Mouse (Mus musculus): ENCODE data around the gene Foxn1.

Gene Foxn1

DNA sequence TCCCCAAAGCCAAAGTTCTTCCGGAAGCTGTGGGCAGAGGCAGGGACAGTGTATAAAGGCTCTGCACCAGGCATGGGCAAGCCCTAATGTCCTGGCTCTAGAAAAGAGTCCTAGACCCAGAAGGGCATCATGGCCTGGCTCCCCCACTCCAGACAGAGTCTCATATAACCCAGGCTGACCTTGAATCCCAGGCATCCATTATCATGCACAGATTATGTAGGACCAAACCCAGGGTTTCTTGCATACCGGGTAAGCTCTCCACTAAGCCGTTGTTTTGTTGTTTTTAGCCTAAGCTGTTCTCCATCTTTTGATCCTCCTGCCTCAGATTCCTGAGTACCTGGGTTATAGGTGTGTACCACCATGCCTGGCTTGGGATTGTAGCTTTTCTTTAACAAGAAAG, 14.6 kb upstream of the Foxn1 start:
- peak; percentile 65 for DNase-seq (ENCODE audit: low read depth, low spot score)

DNA sequence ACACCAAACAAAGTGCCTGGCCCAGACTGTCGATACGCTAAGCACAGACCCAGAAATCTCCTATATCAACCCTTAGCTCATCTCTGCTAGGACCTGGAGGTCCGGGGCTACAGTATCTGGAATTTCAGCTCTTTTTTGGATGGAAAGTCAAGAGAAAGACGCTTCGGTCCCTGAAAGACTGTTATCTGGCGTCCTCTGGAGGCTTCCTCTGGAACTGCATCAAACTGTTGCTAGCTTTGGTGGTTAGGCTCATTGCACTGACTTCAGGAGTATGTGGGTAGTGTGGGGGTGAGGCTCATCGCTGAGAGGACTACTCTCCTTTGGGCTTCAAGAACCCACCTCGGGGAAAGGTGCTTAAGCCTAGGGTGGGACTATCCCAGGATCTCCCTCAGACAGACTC, 13.3 kb upstream of the Foxn1 start:
- DNase-seq (ENCODE audit: low read depth, low spot score): peak; percentile 85

DNA sequence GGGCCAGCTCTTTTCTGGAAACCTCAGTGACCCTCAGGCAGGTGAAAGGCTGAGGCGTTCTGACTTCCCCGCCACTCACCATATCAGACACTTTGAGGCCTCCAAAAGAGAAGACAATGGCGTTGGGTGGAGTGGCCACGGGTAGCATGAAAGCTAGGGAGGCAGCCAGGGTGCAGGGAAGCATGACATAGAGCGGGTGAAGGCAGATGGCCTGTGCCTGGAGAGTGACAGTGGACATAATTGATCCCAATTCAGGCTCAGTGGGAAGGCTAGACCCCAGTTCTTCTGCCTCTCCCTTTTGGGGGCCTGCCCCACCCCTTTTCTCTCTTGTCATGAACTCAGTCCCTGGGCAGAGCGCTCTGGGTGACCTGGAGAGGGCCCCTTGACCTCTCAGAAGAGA, 11.9 kb upstream of the Foxn1 start:
- no peak for DNase-seq (ENCODE audit: low read depth, low spot score)

DNA sequence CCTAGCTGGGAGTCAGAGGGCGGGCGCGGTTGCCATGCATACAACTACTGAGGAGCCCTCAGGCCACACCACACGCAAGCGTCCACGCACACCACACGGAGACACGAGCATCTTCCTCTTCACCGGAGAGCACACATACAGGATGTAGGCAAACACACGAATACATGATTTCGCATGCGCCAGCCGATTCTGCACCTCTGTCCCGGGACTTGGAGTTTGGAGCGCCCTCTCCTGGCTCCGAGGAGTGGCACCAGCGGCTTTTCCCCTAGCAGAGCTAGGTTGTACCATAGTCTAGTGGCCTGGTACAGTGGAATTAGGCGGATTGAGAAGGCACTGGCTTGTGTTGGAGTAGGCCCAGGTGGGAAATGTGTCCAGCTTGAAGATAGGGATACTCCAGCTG, 11.0 kb upstream of the Foxn1 start:
- peak; percentile 87 for DNase-seq (ENCODE audit: low read depth, low spot score)

DNA sequence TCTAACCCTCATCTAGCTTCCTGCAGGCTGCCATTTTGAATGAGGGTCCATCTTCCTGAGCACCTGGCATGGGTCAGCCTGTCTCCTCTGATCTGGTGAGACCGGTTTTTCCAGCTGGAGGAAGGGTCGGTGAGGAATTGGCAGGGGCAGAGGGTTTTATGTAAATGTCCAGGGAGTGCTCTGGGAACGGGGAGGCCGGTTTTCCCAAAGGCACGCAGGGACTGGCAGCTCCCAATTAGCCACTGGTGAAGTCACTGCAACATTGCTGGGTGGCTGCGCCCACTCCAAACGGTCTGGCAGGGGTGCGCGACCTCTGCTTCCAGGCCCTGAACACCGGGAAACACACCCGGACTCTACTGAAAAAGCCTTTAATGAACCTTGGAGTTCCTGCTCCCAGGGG, 10.6 kb upstream of the Foxn1 start:
- DNase-seq (ENCODE audit: low read depth, low spot score): no peak

DNA sequence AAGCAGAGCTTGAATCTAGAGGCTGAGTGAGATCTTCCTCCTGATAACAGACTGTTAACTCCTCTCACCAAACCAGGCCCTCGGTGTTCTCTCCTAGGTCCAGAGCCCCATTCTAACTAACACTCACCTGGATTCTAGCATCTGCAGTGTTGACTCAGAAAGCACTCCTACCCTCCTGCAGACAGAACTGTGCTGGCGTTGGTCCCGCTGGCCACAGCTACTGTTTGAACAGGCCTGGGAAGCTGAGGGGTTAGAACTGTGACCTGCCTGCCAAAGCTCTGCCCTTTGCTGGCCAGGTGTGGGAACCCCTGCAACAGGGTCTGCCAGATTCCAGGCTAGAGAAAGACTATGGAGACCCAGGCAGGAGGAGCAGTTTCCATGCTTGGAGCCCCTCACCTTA, 6.4 kb upstream of the Foxn1 start:
- DNase-seq (ENCODE audit: low read depth, low spot score): no peak

DNA sequence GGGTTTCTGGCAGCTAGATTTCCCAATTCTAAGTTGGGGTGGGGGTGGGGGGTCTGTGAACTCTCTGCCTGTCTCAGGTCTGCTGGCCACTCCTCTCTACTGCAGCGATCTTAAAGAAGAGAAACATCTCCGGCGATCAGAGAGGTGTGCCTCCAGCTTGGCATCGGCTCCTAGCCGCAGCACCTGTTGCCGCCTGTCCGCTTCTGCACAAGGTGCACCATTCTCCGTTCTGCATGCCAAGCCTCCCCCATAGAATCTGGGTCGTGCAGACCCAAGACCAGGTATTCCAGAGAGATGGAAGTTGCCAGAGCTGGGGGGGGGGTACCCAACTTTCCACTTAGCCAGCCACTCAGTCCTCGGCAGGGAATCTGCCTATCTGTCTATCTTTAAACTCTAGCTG, 582 bp downstream of the Foxn1 start:
- no peak for DNase-seq (ENCODE audit: low read depth, low spot score)

DNA sequence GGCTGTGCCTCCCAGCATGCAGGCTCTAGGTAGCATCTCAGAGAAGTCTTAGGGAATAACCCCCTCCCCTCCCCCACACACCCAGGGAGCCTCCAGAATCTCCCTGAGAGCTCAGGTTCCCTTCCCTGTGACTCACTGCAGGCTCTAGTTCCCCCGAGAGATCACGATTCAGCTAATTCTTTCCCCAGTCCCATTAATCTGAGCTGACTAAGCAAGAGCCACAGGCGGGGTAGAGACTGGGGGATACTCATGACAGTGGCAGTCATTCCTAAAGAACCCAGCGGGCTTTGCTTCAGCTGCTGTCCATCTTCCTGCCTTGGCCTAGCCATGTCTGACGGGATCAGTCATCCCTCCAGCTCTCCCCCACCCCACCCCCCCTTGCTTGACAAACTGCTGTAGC, 3.7 kb downstream of the Foxn1 start:
- DNase-seq (ENCODE audit: low read depth, low spot score): no peak

DNA sequence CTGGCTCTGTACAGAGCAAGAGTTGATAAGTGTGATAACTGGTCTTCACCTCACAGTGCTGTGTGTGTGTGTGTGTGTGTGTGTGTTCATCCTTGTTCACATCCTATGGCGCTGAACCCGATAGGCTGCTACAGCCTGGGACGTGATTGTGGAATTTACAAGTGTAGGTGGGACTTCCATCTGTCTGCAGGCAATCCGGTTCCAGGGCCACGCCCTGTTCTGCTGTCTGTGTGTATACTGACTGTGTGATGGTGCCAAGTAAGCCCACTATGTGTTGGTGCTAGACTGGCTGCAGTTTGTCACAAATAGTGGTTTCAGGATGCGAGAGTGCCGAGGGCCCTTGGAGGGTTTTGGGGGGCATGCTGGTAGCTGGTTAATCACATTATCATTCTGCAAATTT, 4.1 kb downstream of the Foxn1 start:
- DNase-seq (ENCODE audit: low read depth, low spot score): no peak

DNA sequence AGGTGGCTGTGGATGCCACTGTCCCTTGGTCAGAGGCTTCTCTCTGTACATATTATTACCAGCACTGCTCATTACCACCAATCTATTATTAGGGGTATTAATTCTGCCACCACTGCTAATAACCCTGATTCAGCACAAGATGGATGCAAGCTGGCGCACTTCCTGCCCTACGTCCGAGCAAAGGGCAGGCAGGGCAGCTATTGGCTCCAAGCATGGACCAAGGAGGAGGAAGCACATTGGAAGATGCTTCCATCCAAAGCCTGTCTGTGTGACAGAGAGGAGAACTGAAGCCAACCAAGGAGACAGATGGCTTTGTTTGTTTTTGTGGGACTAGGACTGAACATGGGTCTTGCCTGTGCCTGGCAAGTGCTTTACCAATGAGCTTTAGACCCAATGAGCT, 5.4 kb downstream of the Foxn1 start:
- DNase-seq (ENCODE audit: low read depth, low spot score): no peak

DNA sequence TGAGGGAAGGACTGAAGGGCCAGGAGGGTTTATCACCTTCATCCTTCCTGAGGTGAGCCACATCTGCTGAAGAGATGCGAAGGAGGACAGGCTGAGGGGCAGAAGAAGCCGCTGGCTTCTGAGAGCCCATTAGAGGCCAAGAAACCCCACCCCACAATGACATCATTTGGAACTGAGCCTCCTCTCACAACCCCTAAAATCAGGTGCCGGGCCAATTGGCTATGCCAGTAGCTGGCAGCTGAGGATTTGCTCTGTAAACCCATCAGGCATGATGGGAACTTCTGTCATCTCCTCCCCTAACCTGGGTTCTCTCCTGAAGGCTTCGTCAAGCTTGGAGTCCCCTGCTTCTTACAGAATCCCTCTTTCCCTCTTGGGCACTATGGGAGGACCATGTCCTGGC, 6.0 kb downstream of the Foxn1 start:
- no peak for DNase-seq (ENCODE audit: low read depth, low spot score)

DNA sequence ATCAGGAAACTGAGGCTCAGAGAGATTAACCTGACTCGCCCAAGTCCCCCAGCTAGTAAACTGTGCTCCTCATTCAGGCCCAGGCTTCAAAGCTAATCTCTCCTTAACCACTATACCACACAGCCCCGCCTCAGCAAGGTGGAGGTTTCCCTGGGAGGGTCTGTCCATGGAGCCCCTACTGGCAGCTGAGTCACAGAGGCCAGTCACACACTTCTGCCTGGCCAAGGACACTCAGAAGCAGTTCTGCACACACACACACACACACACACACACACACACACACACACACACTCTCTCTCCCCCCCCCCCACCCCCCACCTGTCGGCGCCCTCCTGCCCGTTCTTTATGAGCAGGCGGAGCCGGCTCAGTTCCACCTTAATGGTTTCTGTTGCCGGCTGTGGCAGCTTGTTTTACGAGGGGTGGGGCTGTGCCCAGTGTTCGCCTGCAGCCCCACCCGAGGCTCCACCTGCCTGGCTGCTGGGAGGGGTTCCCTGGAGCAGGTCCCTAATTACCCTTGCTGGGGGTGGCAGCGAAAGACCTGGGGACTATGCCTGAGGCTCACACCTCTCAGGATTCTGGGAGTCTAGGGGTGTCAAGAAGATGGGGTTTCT, 8.7 kb downstream of the Foxn1 start:
- no peak for DNase-seq (ENCODE audit: low read depth, low spot score)

DNA sequence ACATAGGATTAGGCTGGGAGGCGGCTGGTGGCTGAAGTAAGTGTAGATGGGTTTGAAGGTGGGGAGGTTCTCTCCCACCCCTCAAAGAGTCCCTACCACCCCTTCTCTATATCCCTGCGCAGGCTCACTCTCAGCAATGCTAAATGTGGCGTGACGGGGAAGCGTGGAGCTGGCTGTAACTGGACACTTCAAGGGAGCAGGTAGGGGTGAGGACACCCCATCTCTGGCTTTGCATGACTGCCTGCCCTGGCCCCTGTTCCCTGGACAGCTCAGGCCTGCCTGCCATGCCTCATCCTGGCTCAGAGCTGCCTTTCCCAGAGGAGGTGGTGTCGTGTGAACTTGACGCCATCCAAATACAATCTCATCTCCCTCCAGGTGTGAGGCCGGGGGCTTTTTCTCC, 12.2 kb downstream of the Foxn1 start:
- no peak for DNase-seq (ENCODE audit: low read depth, low spot score)

DNA sequence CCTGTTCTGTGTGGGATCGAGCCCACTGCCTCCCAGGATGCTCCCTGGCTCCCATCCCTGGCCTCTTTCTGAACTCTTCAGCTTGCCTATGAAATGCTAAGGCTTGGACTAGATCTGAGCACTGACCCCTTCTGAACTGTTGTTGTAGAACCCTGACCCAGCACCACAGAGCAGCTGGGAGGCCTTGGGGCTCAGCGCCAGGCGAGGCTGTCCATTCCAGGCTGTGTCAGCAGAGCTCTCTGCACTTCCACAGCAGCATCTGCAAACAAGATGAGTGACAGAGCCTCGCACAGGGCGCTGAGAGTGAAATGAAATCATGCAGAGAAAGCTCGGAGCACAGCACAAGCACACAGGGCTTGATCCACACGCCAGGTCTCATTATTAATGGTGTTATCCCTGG, 13.7 kb downstream of the Foxn1 start:
- no peak for DNase-seq (ENCODE audit: low read depth, low spot score)

DNA sequence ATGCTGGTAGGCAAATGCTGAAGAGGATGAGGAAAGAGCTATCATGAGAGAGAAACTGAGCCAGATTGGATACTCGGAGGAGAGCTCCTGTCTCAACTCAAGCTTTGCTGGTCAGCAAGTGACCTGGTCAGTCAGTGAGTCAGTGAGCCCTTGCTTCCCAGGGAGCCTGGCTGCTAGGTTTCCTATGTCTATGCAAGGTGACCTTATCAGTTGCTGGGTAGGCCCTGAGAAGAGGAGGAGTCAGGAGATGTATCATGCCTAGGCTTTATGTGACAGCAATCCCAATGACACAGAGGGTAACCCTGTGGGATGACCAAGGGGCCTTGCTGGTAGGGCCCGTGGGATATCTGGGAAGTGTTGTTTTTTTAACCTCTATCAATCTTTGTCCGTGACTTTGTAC, 14.2 kb downstream of the Foxn1 start:
- no peak for DNase-seq (ENCODE audit: low read depth, low spot score)

DNA sequence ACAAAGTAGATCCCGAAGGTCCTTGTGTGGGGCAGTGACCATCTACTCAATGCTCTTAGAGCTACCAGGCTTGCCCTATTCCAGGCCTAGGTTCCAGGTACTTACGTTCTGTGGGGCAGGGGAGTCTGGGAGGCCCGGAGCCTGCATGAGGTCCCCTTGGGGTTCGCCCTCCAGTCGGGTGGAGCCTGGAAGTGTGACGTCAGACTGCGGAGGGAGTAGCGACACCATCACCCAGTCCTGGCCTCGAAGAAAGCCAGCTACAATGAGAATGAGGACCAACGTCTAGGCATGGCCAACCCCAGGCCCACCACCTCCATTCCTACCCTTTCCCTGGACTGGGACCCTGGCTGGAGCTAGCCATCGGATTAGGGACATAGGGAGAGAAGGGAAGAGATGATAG, 14.6 kb downstream of the Foxn1 start:
- DNase-seq (ENCODE audit: low read depth, low spot score): no peak

DNA sequence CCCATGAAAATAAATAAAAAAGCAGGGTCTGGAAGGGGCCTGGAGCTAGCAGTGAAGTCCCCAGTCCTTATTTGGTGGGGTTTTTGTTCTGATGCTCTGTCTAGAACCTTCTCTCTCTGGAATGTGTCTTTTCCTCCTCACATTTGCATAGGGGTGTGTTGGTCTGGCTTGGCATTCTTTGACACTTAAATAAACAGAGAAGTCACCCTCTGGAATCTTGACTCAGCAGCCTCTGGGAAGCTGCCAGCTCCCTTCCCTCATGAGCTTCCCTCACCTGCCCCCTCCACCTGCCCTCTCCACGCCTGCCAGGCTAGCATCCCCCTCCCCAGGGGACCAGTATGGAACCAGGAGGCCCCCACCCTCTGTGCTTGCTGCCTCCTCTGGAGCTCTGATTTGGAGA, 16.0 kb downstream of the Foxn1 start:
- DNase-seq (ENCODE audit: low read depth, low spot score): peak; percentile 68

DNA sequence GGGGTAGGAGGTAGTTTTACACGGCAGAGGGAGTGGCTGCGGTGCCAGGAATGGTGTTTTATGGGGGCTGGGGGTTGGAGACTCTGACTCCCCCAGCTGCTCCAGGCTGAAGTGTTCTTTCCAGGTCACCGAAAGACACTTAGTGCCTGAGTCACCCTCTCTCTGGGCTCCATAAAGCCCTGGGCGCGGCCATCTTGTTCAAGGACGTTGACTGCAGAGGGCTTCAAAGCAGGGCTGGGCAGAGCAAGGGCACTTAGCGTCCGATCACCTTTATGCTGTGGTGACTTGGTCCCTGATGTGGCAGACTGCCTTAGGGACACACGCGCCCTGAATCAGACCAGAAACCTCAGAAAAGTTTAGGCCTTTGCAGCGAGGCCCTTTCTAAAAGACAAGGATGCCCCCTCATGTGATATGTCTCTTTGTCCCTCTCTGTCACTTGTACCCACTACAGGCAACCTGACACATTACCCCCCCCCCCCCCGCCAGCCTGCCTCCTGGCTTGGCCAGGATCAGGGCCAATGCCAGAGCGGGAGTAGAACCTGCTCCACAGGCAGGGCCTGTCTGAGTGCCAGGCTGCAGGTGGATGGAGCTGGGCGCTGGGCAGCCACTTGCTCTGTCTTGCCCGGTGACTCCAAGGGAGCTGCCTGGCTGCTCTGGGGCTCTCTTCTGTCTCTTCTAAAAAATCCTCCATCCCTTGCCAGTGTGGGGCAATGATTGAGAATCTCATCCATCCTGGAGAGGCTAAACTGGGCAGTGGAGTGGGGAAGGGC, 18.7 kb downstream of the Foxn1 start:
- no peak for DNase-seq (ENCODE audit: low read depth, low spot score)

DNA sequence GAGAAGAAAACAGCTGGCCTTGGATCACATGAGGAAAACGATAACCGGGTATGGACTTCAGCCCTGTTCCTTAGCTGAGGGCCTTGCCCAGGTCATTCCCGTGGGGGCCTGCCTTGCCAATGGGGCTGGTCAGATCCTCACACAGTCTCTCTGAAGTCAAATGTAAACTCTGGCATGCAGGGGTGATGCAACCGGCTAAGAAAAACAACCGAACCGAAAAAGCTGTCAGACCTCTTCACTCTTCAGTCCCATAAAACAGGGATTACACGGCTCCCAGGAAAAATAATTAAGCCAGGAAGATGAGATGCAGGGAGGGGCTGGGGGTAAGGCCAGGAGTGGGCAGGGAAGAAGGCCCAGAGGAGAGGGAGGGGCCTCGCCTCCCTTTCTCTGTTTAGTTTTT, 22.3 kb downstream of the Foxn1 start:
- no peak for DNase-seq (ENCODE audit: low read depth, low spot score)

DNA sequence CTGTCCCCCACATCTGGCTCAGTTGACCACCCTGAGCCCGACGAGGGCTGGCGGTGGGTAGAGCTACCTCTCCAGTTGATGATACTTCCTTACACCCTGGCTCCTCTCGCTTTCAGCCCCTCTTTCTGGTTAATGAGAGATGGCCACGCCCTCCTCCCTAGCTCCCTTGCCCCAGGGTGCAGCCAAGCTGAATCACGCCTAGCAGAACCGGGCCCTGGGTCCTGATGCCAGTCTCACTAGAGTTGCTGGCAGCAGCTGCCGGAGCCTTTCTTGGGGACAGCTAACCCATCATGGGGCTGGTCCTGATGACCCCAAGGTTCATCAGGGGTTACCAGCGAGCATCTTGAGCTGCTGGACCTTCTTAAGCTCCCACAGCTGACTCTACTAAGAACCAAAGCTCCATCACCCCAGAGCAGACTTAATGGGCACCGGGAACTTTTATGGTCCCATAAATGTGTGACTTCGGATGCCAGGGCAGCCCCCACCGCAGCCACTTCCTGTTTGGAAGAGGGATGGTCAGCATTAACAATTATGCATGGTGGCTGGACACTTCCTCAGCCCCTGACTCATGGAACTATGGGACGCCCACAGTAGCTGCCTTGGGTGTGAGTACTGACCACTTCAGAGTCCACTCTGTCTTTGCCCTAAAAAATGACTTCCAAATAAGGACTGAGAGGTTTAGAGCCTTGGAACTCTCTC, 22.9 kb downstream of the Foxn1 start:
- no peak for DNase-seq (ENCODE audit: low read depth, low spot score)

DNA sequence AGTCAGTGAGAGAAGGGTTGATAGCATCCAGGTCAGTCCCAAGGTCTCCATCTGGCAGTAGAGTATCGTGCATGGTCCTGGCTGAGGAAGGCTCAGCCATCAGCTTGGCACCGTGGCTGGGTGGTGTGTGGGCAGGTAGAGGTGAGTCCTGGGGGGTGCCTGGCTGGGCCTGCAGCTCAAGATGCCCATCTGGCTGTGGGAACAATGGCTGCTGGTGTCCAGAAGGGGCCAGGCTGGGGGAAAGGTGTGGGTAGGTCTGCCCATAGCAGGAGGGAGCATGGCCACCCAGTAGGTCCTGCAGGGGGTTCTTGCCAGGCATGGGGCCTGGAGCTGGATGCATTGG, 25.6 kb downstream of the Foxn1 start:
- DNase-seq (ENCODE audit: low read depth, low spot score): no peak

DNA sequence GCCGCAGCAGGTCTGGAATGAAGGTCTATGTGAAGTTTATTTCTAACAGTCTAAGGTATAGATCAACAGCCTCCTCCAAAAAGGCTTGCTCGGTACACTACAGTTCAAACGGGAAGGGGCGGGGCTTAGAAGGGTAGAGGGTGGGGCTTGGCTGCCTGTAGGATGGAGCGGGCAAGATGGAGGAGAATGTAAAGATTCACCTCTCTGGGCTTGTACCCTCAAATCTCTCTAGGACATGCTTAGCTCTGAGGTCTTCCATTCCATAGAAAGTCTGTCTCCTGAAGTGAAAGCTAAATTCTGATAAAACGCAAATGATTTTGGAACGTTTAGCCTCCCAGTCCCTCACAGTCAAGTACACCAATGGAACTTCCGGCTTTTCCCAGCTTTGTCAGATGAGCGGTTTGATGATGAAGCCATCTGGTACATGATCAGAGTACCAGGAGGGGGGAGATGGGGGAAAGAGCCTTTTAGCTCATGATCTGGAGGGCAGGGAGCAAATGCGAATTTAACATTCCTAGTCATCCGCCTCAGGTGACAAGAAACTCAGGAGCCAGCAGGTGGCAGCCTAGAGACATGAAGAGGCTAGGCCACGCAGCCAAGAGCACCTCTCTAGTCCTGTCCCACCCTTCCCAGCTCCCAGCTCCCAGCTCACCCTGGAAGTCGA, 26.1 kb downstream of the Foxn1 start:
- peak; percentile 92 for DNase-seq (ENCODE audit: low read depth, low spot score)

Data from ES-CJ7 (cell line).